Mouse (Mus musculus) frontal cortex, postnatal 14 days (tissue): ENCODE measurements around the gene Fgf12.

Experiments
- DNase-seq, 2 experiments: peaks; one replicate each; pipeline ENCODE4 v3.0.0; 2022; ENCODE audit warnings: low spot score in 2 of 2

Fgf12 gene

DNA sequence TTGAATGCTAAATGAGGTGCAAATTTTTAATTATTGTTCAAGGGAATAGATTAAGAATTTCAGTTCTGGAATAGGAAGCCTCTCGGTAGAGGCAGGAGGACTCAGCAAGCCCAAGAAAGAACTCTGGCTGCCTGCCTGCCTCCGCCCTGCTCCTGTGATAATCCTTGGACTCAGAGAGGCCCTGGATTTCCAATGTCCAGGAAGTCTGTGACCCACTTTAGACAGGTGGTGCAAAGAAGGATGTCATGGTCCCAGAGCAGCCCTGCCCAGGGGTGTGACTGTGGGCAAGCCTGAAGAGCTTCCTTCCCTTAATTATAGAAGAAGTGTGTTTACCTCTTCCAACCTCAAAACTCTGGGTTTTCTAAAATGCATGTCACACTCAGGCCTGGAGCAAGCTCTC is 273.8 kb downstream of the Fgf12 start:
- no peak for DNase-seq

- DNase-seq = no peak
Measured at GRCm38 (mm10) chr16:28476651-28477050, 276.2 kb downstream of the Fgf12 start.

DNA sequence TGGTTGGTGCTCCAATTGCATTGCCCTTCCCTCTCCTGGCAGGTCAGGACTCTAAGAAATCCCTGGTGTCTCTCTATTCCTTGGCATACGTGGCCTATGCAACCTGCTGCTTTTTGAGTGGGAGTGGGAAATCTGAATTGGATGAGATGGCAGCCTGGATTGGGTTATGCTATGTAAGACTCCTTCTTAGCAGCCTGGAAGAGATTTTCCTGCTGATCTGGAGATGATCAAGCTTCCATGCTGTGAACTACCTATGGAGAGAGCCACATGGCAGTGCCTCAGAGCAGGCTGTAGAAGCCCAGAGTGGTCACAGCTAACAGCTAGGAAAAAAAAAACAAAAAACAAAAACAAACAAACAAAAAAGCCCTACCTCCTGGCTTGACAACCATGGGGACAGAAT is 277.3 kb downstream of the Fgf12 start:
- DNase-seq = no peak

- no peak for DNase-seq
Measured at GRCm38 (mm10) chr16:28454821-28455220, 298.0 kb downstream of the Fgf12 start.

- DNase-seq = no peak
Measured at GRCm38 (mm10) chr16:28447114-28447455, 305.8 kb downstream of the Fgf12 start.

DNA sequence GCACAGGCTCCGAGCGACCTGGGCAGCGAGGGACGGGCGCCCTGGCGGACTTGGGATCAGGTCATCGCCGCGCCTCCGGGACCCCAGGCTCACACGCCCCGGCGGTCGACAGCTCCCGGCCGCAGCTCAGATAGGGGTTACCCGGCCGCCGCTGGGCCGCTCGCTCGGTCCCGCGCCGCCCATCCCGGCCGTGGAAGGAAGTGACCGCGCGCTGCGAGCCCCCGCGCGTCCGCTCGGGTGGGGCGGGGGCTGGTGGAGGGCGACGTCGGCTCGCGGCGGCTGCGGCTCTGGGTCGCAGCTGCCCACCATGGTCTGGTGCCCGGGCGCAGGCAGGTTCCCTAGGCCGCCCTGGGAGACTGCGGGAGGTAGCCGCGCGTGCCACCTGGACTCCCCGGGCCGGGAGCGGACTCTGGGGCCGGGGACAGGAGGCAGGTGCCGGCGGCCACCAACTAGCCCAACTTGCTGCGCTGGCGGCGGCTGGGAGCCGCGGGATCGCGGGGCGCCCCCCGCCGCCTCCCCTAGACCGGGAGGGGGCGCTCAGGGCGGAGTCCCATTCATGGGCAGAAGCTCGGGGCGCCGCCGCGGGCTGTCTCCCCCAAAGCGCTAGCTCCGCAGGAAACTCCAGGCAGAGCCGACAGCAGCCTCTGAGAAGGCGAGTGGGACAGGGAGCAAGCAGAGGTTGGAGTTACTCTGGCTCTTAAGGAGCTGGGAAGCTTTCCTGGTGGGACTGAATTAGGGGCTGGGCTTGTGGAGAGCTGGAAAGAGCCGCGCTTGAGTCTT is 306.3 kb downstream of the Fgf12 start:
- peak; percentile 46 to 60 for DNase-seq

GRCm38 (mm10) chr16:28445800-28446333 is 307.0 kb downstream of the Fgf12 start:
- DNase-seq = peak; percentile 24 to 34

DNA sequence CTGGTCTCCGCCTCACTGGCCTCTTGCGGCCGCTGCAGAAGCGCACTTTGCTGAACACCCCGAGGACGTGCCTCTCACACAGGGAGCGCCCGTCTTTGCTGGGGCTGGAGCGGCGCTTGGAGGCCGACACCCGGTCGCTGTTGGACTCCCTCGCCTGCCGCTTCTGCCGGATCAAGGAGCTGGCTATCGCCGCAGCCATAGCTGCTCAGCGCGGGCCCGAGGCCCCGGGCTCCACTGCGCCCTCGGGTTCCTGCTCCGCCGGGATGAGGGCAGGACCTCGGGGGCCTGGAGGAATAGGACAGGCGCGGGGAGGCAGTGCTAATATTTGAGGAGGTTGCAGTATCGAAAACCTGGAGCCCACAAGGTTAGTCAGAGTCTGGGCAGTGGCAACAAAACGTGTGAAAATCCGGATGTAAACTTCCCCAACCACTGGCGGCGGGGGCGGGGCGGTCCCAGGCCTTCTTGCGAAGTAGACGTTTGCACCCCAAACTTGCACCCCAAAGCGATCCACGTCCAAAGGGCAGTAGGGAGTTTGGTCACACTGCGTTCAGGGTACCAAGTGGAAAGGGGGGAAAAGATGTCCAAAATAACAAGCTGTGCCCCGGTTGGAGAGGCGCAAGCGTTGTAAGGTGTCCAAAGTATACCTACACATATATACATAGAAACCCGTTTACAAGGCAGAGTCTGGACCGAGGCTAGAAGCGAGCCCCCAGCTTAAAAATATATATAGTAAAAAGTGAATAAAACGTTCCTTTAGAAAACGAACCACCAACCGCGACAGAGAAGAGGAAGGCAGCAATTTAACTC is 307.7 kb downstream of the Fgf12 start:
- peak in 1 of 2 experiments; percentile 31 for DNase-seq

DNA sequence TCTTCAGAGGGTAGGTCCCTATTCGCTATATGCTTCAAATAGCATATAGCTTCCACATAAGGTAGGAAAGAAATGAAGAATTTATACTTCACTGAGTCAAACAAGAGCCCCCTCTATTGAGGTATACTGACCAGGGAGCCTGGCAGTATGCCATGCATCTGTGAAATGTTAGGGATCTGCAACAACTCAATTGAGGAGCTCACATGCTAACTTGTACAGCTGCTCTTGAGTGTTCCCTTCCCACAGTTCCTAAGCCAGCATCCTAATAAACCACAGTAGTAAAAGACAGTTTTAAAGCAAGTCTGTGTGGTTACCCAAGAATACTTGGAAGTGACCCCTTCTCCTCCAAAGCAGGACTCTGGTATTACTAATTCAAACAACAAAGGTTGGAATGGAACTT is 331.3 kb downstream of the Fgf12 start:
- DNase-seq = no peak

- DNase-seq = no peak
Measured at GRCm38 (mm10) chr16:28419693-28420299, 333.1 kb downstream of the Fgf12 start.

- no peak for DNase-seq
Measured at GRCm38 (mm10) chr16:28411210-28411817, 341.6 kb downstream of the Fgf12 start.

DNA sequence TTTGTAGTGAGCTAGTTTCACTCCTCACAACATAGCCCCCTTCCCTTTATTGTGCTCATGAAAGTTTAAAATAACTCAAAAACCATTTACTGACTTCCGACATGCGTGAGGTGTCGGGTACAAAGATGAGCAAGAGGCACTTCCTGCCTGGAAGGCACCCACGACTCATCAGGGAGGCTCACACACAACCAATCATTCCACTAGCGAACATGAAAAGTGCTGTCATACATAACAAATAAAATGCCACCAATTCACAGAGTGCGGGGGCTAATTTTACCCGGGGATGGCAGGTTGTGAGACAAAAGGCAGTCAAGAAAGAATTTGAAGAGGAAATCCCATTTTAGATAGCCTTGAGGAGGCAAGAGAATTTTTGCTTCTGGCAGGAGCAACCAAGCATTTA is 344.6 kb downstream of the Fgf12 start:
- no peak for DNase-seq

- no peak for DNase-seq
Measured at GRCm38 (mm10) chr16:28407892-28408291, 345.0 kb downstream of the Fgf12 start.

- no peak for DNase-seq
Measured at GRCm38 (mm10) chr16:28404156-28404555, 348.7 kb downstream of the Fgf12 start.

DNA sequence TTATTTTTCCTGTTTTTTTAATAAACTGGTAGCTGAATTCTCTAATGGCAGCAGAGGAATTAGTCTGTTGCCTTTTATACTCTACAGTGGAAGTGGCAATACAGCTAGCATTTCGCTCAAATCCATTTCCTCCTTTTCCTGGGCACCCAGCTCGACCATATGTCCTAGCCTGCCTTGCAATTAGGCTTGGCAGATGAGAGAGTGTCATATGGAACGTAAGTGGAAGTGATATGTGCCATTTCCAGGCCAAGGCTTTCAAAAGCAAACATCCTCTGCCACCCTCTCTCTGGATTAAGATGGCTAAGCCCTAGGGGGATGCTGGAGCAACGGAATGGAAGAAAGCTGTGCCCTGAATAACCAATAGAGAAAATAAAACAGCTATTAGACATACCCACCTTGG is 350.2 kb downstream of the Fgf12 start:
- no peak for DNase-seq

- no peak for DNase-seq
Measured at GRCm38 (mm10) chr16:28391283-28391682, 361.6 kb downstream of the Fgf12 start.

DNA sequence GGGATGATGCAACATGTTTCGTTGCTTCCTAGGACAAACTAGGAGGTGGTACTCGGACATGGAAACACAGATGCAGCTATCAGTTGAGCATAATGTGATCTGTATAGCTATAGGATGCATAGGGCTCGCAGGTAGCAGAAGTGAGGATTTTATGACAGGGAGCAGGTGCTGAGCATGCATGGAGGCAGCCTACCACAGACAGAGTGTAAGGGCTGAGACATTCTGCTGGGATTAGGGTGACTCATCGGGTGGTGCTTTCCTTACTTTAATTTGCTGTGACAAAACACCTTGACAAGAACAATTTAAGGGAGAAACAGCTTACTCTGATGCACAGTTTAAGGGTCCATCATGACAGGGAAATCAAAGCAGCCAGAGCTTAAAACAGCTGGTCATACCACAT is 363.8 kb downstream of the Fgf12 start:
- no peak for DNase-seq

DNA sequence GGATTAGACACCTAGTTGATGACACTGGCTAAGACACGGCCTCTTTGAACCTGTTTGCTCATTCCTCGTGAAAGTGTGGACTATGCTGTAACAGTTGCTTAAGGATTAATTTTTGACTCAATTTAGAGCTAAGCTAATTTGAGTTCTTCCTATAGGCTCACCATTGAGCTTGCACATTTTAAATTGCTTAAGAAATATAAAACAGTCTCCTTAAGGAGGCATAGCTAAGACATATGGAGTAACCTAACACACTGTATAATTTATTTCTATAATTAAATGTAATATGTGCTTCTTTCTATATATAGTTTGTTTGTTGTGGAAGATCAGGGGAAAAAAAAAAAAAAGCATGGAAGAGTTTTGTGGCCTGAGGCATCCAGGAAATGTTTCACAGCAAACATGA is 378.1 kb downstream of the Fgf12 start:
- no peak for DNase-seq

- no peak for DNase-seq
Measured at GRCm38 (mm10) chr16:28373311-28373710, 379.6 kb downstream of the Fgf12 start.

DNA sequence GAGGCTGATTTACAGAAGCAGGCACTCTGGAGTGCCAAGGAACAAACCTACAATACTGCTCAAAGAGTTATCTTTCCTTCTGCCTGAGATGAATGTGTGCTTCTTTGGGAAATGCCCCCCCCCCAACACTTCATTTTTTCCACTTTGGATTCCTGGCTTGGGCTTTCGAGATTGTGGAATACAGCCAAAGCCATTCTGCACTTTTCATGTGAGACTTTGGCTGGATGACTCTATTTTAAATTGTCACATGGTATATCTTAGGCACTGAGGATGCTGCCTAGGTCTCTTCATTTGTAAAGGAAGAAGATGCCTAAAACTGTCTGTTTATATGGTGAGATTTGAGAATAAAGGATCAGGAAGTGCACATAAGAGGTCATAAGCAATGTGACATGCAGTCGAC is 402.2 kb downstream of the Fgf12 start:
- DNase-seq = no peak

GRCm38 (mm10) chr16:28345323-28345722 is 407.5 kb downstream of the Fgf12 start:
- no peak for DNase-seq

- no peak for DNase-seq
Measured at GRCm38 (mm10) chr16:28337930-28338329, 414.9 kb downstream of the Fgf12 start.
